In the genomic region with DNA sequence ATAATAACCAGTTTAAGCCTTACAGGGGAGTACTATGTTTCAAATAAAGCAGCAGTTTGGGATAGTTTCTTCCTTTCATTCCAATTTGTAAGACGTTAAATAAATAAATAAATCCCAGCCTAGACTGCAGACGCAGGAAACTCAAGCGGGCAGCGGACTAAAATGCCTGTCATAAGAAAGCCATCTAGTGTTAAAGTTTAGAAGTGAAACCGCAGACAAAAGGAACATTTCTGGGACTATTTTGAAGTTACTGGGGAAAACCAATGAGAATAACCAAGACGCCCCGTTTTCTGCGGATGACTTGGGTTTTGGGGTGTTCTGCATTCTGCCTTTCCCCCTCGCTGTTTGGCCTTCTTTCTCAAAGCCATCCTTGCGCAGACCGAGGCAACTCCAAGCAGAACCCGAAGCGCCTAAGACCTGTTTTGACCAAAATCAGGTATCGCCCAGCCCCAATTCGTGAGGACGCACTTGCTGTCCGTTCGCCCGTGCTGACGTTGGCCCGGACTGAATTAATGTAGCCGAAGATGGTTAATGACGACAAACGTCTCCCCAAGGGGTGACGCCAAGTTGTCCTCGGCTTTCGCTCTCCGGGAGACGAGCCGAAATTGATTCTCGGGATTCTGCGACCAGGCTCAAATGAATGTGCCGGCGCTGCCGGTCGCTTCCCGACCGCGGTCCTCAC, we compare ENCODE assay signal across 7 mouse cellular contexts. TPM values are rescaled to one million over a fixed set of nuclear protein-coding genes. Genes with fewer than 3 reads are reported as not detected.
A peak's percentile ranks its signal among the peaks of the same experiment; 100 is the strongest.
DNase-seq lines count a peak whose midpoint lies in the region; ATAC-seq and TF ChIP-seq lines count a peak whose summit lies in the region.

No protein-coding gene starts in this region.

- no peaks in the 10 kb centered on the region for H3K27me3 ChIP-seq in ES-Bruce4 (ENCODE audit: control insufficient read depth, insufficient read depth, low read length, poor library complexity, severe bottlenecking)
- H3K27me3 ChIP-seq in forebrain, embryonic 11.5 days (ENCODE audit: control insufficient read depth, insufficient read depth, low read length): no peaks in the 10 kb centered on the region
- H3K27me3 ChIP-seq in lung, embryonic 16.5 days (ENCODE audit: control insufficient read depth, insufficient read depth, low read depth, low read length): no peaks in the 10 kb centered on the region

- H3K4me2 ChIP-seq in forebrain, embryonic 11.5 days (ENCODE audit: low read depth, low read length, severe bottlenecking): peak overlapping the region; percentile 86
- peak overlapping the region; percentile 76 for H3K4me2 ChIP-seq in lung, embryonic 16.5 days (ENCODE audit: low read depth, low read length)

- TF ChIP-seq EP300 in ES-Bruce4 (IDR thresholded peaks at IDR 0.05; ENCODE audit: insufficient read depth, low read depth, low read length): no peak

- H3K4me1 ChIP-seq in ES-Bruce4 (ENCODE audit: control insufficient read depth, insufficient read depth, low read length): no peaks in the 10 kb centered on the region
- peaks cover 9% of the 10 kb centered on the region for H3K4me1 ChIP-seq in bone marrow macrophage, adult 2 months (ENCODE audit: control insufficient read depth, insufficient read depth, low read length)
- peaks cover 14% of the 10 kb centered on the region for H3K4me1 ChIP-seq in forebrain, embryonic 11.5 days (replicated peaks; ENCODE audit: control insufficient read depth, insufficient read depth, low read length)
- peaks cover 25% of the 10 kb centered on the region for H3K4me1 ChIP-seq in lung, embryonic 16.5 days (replicated peaks; ENCODE audit: control insufficient read depth, insufficient read depth, low read length)

- no peak overlapping the region for H3K27ac ChIP-seq in ES-Bruce4 (ENCODE audit: insufficient read depth, low read length)
- H3K27ac ChIP-seq in bone marrow macrophage, adult 2 months (ENCODE audit: insufficient read depth, low read depth, low read length): peak overlapping the region; percentile 41
- H3K27ac ChIP-seq in forebrain, embryonic 11.5 days (ENCODE audit: low read depth, low read length): no peak overlapping the region
- H3K27ac ChIP-seq in layer of hippocampus, adult 2 months: peak overlapping the region; percentile 90
- peak overlapping the region; percentile 70 for H3K27ac ChIP-seq in lung, embryonic 16.5 days (ENCODE audit: low read length)

- peak overlapping the region; percentile 95 for H3K9ac ChIP-seq in ES-Bruce4 (ENCODE audit: low read depth, poor library complexity, severe bottlenecking)
- H3K9ac ChIP-seq in forebrain, embryonic 11.5 days (ENCODE audit: low read length): peak overlapping the region; percentile 83
- H3K9ac ChIP-seq in lung, embryonic 16.5 days (ENCODE audit: low read length): peak overlapping the region; percentile 78

- ATAC-seq in forebrain, embryonic 11.5 days (replicated peaks; ENCODE audit: low FRiP score): no peak
- ATAC-seq in lung, embryonic 16.5 days (ENCODE audit: low read depth): peak; percentile 18; the same call in 1 of the 2 replicates

- WGBS in forebrain, embryonic 11.5 days: under 1% methylated on average over 39 of the region's 39 CpGs
- WGBS in lung, embryonic 16.5 days: under 1% methylated on average over 39 of the region's 39 CpGs

- no peak for TF ChIP-seq CTCF in ES-Bruce4 (IDR thresholded peaks at IDR 0.05; ENCODE audit: low read depth, low read length)
- 0 out of 2 replicates have a peak, but pooled peaks have one; percentile 6 for TF ChIP-seq CTCF in bone marrow macrophage, adult 2 months (IDR thresholded peaks at IDR 0.05; ENCODE audit: low read depth, low read length)
- peak; percentile 82 for TF ChIP-seq CTCF in layer of hippocampus, adult 2 months (conservative IDR thresholded peaks at IDR 0.05)

- peak overlapping the region; percentile 82 for H3K4me3 ChIP-seq in ES-Bruce4 (ENCODE audit: low read depth, low read length)
- peak overlapping the region; percentile 74 for H3K4me3 ChIP-seq in bone marrow macrophage, adult 2 months (ENCODE audit: insufficient read depth, low read length)
- peak overlapping the region; percentile 72 for H3K4me3 ChIP-seq in forebrain, embryonic 11.5 days (ENCODE audit: low read depth, low read length)
- H3K4me3 ChIP-seq in layer of hippocampus, adult 2 months: peak overlapping the region; percentile 91
- H3K4me3 ChIP-seq in lung, embryonic 16.5 days (ENCODE audit: low read length): peak overlapping the region; percentile 83

- no peaks in the 10 kb centered on the region for H3K9me3 ChIP-seq in ES-Bruce4 (replicated peaks; ENCODE audit: control insufficient read depth, insufficient read depth, low read length, poor library complexity, severe bottlenecking)
- peaks cover 3% of the 10 kb centered on the region; the same call in 1 of the 2 replicates for H3K9me3 ChIP-seq in forebrain, embryonic 11.5 days (ENCODE audit: control insufficient read depth, low read length)
- peaks cover 3% of the 10 kb centered on the region; the same call in 1 of the 2 replicates for H3K9me3 ChIP-seq in lung, embryonic 16.5 days (ENCODE audit: control insufficient read depth, low read length)

- H3K36me3 ChIP-seq in ES-Bruce4 (ENCODE audit: control insufficient read depth, insufficient read depth, low read length, poor library complexity, severe bottlenecking): no peaks in the 10 kb centered on the region
- no peaks in the 10 kb centered on the region for H3K36me3 ChIP-seq in forebrain, embryonic 11.5 days (ENCODE audit: control insufficient read depth, insufficient read depth, low read length)
- no peaks in the 10 kb centered on the region for H3K36me3 ChIP-seq in lung, embryonic 16.5 days (ENCODE audit: control insufficient read depth, insufficient read depth, low read length)

- TF ChIP-seq POLR2A in ES-Bruce4 (IDR thresholded peaks at IDR 0.05; ENCODE audit: insufficient read depth, low read length): no peak
- no peak for TF ChIP-seq POLR2A in bone marrow macrophage, adult 2 months (IDR thresholded peaks at IDR 0.05; ENCODE audit: borderline replicate concordance, low read depth, low read length)

- peak; percentile 74 for DNase-seq in forebrain, embryonic 11.5 days (ENCODE audit: low spot score)
- DNase-seq in heart, postnatal 4 days: peak; percentile 56
- peak; percentile 32 to 67 for DNase-seq in layer of hippocampus, adult 2 months (ENCODE audit: low spot score in 2 of 2)
- peak; percentile 44 for DNase-seq in retina, adult 2 months (ENCODE audit: low read depth, low spot score)

RNA-seq across cellular contexts. Expression of gene Sipa1l2, which starts 0.6 kb away (rescaled TPM):
- 24.3 and 25.1 TPM in 2 replicates for polyA plus RNA-seq in ES-Bruce4 (2011; ENCODE audit: insufficient read depth, insufficient read length, low read depth, missing spikeins)
- 7.1 and 9.1 TPM in 2 replicates for polyA plus RNA-seq in bone marrow macrophage, adult 2 months (2012; ENCODE audit: insufficient read depth, insufficient read length, missing spikeins)
- polyA plus RNA-seq in forebrain, embryonic 11.5 days (2014; fragmentation: Nextera tagmentation; extraction: Ambion mirVana): 19.9 and 23.3 TPM in 2 replicates
- total RNA-seq in heart, postnatal 4 days (2021): 10 to 100 TPM; 70.1 to 72.6 TPM
- 10 to 100 TPM; 69.5 to 72.1 TPM for total RNA-seq in layer of hippocampus, adult 2 months (2021)
- 13.3 and 14.2 TPM in 2 replicates for polyA plus RNA-seq in lung, embryonic 16.5 days (2015; fragmentation: Nextera tagmentation; extraction: Ambion mirVana)

Comparison
In these comparisons a context has a peak if more than half of its experiments do, and no peak if none do; other contexts are left out.
1. H3K27ac ChIP-seq: peak in bone marrow macrophage, adult 2 months (single experiment), layer of hippocampus, adult 2 months (single experiment) and lung, embryonic 16.5 days (single experiment); none in ES-Bruce4 (single experiment) and forebrain, embryonic 11.5 days (single experiment).
2. Peak in every context shown above with its lines, with median percentiles within 50 percentile points of each other: H3K4me3 ChIP-seq, H3K9ac ChIP-seq and DNase-seq.